19 mouse cellular contexts compared by ENCODE assay signal in the genomic region with DNA sequence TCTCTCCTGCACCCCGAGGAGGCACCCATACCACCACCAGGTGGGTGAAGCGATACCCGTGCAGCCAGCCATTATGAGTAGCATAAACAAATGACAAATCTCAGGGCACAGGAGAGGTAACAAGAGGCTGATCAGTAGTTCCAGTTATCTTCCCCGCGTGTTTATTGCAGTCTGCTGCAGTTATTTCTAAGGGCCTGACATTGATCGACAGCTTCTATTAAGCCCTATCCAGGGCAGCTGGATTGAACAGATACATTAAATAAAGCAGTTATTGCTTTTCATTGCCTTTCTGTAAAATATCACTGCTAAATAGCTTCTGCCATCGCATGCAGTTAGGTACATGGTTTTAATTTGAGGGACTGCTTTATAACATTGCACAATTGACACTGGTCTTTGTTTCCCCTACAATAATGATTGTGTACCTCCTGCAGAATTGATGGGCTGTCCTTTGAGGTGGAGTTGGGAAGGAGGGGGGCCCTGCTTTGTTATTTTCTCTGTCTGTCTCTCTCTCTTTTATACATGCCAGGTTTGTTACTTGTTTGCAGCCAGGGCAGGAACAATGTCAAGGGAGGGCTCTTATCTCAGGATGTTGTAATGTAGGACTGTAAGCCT.
A peak's percentile ranks its signal among the peaks of the same experiment; 100 is the strongest.
DNase-seq lines count a peak whose midpoint lies in the region; ATAC-seq lines count a peak whose summit lies in the region.
"Had no signal": no experiment of that assay in that cellular context is flagged by ENCODE, and none has a peak within 500 bp of the region (broad histone marks: within the 10 kb centered on the region; RNA-seq: fewer than 3 reads in every experiment).

No protein-coding gene starts in this region.

- no peak overlapping the region for H3K4me3 ChIP-seq in heart, embryonic 15.5 days
- peak overlapping the region; percentile 30; the same call in 1 of the 2 replicates for H3K4me3 ChIP-seq in forebrain, embryonic 15.5 days
- no peak overlapping the region for H3K4me3 ChIP-seq in hindbrain, embryonic 12.5 days
- H3K4me3 ChIP-seq in midbrain, embryonic 16.5 days (ENCODE audit: low read depth, low read length): no peak overlapping the region
- H3K4me3 ChIP-seq: embryonic facial prominence, embryonic 10.5 days; erythroblast, embryonic 14.5 days; limb, embryonic 10.5 days had no signal

- 74% methylated on average over 7 of the region's 7 CpGs for WGBS in heart, embryonic 15.5 days
- 42% methylated on average over 7 of the region's 7 CpGs for WGBS in forebrain, embryonic 15.5 days
- WGBS in hindbrain, embryonic 12.5 days: 65% methylated on average over 7 of the region's 7 CpGs
- WGBS in midbrain, embryonic 16.5 days: 70% methylated on average over 7 of the region's 7 CpGs

- no peaks in the 10 kb centered on the region for H3K9me3 ChIP-seq in heart, embryonic 15.5 days (replicated peaks)
- no peaks in the 10 kb centered on the region for H3K9me3 ChIP-seq in forebrain, embryonic 15.5 days
- H3K9me3 ChIP-seq in hindbrain, embryonic 12.5 days (replicated peaks): no peaks in the 10 kb centered on the region
- no peaks in the 10 kb centered on the region for H3K9me3 ChIP-seq in midbrain, embryonic 16.5 days (replicated peaks; ENCODE audit: control insufficient read depth, low read length, poor library complexity, severe bottlenecking)
- H3K9me3 ChIP-seq: embryonic facial prominence, embryonic 10.5 days; limb, embryonic 10.5 days had no signal

- no peak overlapping the region for H3K27ac ChIP-seq in heart, embryonic 15.5 days
- peak overlapping the region; percentile 68 for H3K27ac ChIP-seq in forebrain, embryonic 15.5 days (replicated peaks)
- peak overlapping the region; percentile 74 for H3K27ac ChIP-seq in hindbrain, embryonic 12.5 days
- peak overlapping the region; percentile 63 for H3K27ac ChIP-seq in midbrain, embryonic 16.5 days (ENCODE audit: low read length)
- H3K27ac ChIP-seq: embryonic facial prominence, embryonic 10.5 days; limb, embryonic 10.5 days had no signal

- peaks cover 7% of the 10 kb centered on the region; the same call in 1 of the 2 replicates for H3K4me1 ChIP-seq in heart, embryonic 15.5 days (replicated peaks)
- peaks cover 18% of the 10 kb centered on the region for H3K4me1 ChIP-seq in forebrain, embryonic 15.5 days
- peaks cover 13% of the 10 kb centered on the region for H3K4me1 ChIP-seq in hindbrain, embryonic 12.5 days
- peaks cover 6% of the 10 kb centered on the region for H3K4me1 ChIP-seq in midbrain, embryonic 16.5 days (ENCODE audit: control insufficient read depth, insufficient read depth, low read length)
- H3K4me1 ChIP-seq: embryonic facial prominence, embryonic 10.5 days; limb, embryonic 10.5 days had no signal

- no peaks in the 10 kb centered on the region for H3K36me3 ChIP-seq in heart, embryonic 15.5 days
- no peaks in the 10 kb centered on the region for H3K36me3 ChIP-seq in forebrain, embryonic 15.5 days
- no peaks in the 10 kb centered on the region for H3K36me3 ChIP-seq in hindbrain, embryonic 12.5 days
- H3K36me3 ChIP-seq in midbrain, embryonic 16.5 days (ENCODE audit: control insufficient read depth, insufficient read depth, low read length): no peaks in the 10 kb centered on the region
- H3K36me3 ChIP-seq: embryonic facial prominence, embryonic 10.5 days; limb, embryonic 10.5 days had no signal

- ATAC-seq in heart, embryonic 15.5 days (replicated peaks; ENCODE audit: insufficient number of reproducible peaks, insufficient read depth, low FRiP score, low read depth): no peak; the same call in 1 of the 2 replicates
- ATAC-seq in forebrain, embryonic 15.5 days (replicated peaks): peak; percentile 62
- ATAC-seq in hindbrain, embryonic 12.5 days (ENCODE audit: low FRiP score): peak; percentile 69
- ATAC-seq in midbrain, embryonic 16.5 days: peak; percentile 59; the same call in 1 of the 2 replicates
- no peak for ATAC-seq in erythroid progenitor cell, adult 5-6 weeks (replicated peaks; ENCODE audit: low FRiP score, poor library complexity, severe bottlenecking)

- DNase-seq in heart, postnatal 25 days (ENCODE audit: low spot score): no peak
- DNase-seq in gastrocnemius, postnatal 14 days: no peak
- no peak for DNase-seq in ovary, postnatal 10 days (ENCODE audit: low spot score)
- DNase-seq: adrenal gland, postnatal 25 days; cerebellum, adult 2 months; kidney, adult 8-10 months; lung, adult 2 months; lung, postnatal 36 days; spleen, adult 18-20 months; thymus, adult 18-20 months had no signal

- no peak overlapping the region for H3K9ac ChIP-seq in heart, embryonic 15.5 days
- H3K9ac ChIP-seq in forebrain, embryonic 15.5 days (replicated peaks): peak overlapping the region; percentile 28
- no peak overlapping the region for H3K9ac ChIP-seq in hindbrain, embryonic 12.5 days
- H3K9ac ChIP-seq in midbrain, embryonic 16.5 days (ENCODE audit: low read depth, low read length): no peak overlapping the region

- H3K27me3 ChIP-seq in heart, embryonic 15.5 days: no peaks in the 10 kb centered on the region
- no peaks in the 10 kb centered on the region for H3K27me3 ChIP-seq in forebrain, embryonic 15.5 days
- H3K27me3 ChIP-seq in hindbrain, embryonic 12.5 days: 0 out of 2 replicates have a peak, but pooled peaks cover 2% of the 10 kb centered on the region
- no peaks in the 10 kb centered on the region for H3K27me3 ChIP-seq in midbrain, embryonic 16.5 days (ENCODE audit: control insufficient read depth, insufficient read depth, low read depth, low read length)

- intact Hi-C loops in heart, postnatal 25 days (cut with DNase I): no loop called here
- intact Hi-C loops in gastrocnemius, postnatal 14 days (cut with DNase I; ENCODE audit: low total_unique reads): no loop called here

- peak overlapping the region; percentile 15; the same call in 1 of the 2 replicates for H3K4me2 ChIP-seq in heart, embryonic 15.5 days
- H3K4me2 ChIP-seq in forebrain, embryonic 15.5 days (replicated peaks): peak overlapping the region; percentile 43
- H3K4me2 ChIP-seq in hindbrain, embryonic 12.5 days (replicated peaks): 0 out of 2 replicates have a peak overlapping the region, but pooled peaks have one; percentile 5
- H3K4me2 ChIP-seq in midbrain, embryonic 16.5 days (ENCODE audit: low read length): peak overlapping the region; percentile 44
- H3K4me2 ChIP-seq: liver, embryonic 11.5 days had no signal

Comparison
In these comparisons a context has a peak if more than half of its experiments do, and no peak if none do; other contexts are left out.
1. ATAC-seq: peak in forebrain, embryonic 15.5 days (single experiment), hindbrain, embryonic 12.5 days (single experiment) and midbrain, embryonic 16.5 days (single experiment); none in heart, embryonic 15.5 days (single experiment) and erythroid progenitor cell, adult 5-6 weeks (single experiment).
2. Peak in every context shown above with its lines, with median percentiles within 50 percentile points of each other: H3K4me2 ChIP-seq.